Mouse (Mus musculus) liver, adult 2 months (tissue): Measurements from ENCODE around the gene Gm40460.

ENCODE experiments used
- CTCF ChIP-seq: fragments of 200-500 bp; IDR thresholded peaks from 2 replicates; pipeline ENCODE4 v1.5.1; 2011; ENCODE audit warnings: low read depth, low read length, control low read depth
- POLR2A ChIP-seq: fragments of 200-500 bp; IDR thresholded peaks from 2 replicates; pipeline ENCODE4 v1.6.1; 2011; ENCODE audit warnings: low read length, control low read depth; ENCODE audit not compliant: insufficient read depth; ENCODE audit errors: extremely low read depth

DNA sequence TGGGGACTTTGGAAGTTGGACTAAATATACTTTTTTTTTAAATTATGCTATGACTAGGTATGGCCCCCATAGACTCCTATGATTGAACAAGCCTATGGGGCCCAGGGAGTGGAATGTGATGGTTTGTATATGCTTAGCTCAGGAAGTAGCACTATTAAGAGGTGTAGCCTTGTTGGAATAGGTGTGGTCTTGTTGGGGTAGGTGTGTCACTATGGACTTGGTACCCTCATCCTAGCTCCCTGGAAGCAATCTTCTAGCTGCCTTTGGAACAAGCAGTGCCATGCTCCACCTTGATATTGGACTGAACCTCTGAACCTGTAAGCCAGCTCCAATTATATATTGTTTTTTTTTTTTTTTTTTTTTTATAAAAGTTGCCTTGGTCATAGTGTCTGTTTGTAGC, 35.4 kb downstream of the Gm40460 start:
- TF ChIP-seq CTCF: no peak
- TF ChIP-seq POLR2A: no peak
